Mouse (Mus musculus): Measurements from ENCODE around the gene Srrm4. TPM values are rescaled to one million over a fixed set of nuclear protein-coding genes. Genes with fewer than 3 reads are reported as not detected.

Gene Srrm4
- polyA plus RNA-seq, 1 experiment from 2014 or later = 0.88 TPM

DNA sequence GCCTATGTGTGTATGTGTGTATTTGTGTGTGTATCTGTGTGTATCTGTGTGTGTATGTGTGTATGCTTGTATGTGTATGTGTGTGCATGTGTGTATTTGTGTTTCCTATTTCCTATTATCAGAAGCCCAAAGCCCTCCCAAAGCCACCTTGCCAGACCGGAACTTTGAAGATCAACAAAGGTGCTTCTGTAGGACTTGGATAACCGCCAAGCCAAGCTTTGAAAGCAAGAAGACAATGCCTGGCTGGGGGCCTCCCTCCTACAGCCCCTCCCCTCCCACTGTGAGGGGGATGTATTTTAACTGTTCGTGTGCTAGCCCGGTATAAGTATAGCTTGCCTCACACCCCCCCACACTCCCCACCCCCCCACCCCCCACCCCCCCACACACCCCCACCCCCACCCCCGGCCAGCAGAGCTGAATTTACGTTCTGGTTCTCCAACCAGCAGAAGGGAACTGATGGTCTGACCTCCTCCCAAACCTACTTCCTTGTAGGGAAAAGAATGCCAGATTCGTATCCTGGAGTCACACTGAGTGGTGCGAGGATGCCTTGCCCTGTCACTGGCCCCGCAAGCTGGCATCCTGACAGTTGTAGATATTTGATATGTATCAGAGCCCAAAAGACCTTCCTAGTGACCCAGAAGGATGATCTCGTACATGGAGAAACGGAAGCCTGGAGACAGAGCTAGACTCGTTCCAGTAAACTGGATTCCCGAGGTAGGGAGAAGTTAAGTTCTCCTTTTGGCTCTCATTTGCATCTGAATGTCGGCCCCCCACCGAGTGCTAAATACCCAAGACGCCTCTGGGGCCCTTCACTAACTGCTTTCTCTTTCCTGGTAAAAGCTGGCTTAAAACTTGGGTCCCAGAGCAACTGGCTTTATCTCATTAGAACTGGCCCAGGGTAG lies 181.7 kb downstream of the Srrm4 start:
- Histone ChIP-seq H3K4me2 (ENCODE audit: low read length) (peak overlapping the region; percentile 44), H3K4me3 (ENCODE audit: control insufficient read depth in 1 of 2, insufficient read depth in 1 of 2, low read depth in 1 of 2, low read length in 2 of 2) (no peak overlapping the region), H3K9ac (ENCODE audit: low read length) (peak overlapping the region; percentile 30), H3K36me3 (ENCODE audit: control insufficient read depth, insufficient read depth, low read length) (peaks cover 42% of the 10 kb centered on the region), H3K27me3 (ENCODE audit: control insufficient read depth, insufficient read depth, low read length) (no peaks in the 10 kb centered on the region), H3K27ac (replicated peaks in 1 of 2; ENCODE audit: control insufficient read depth in 1 of 2, insufficient read depth in 1 of 2, low read depth in 2 of 2, low read length in 2 of 2) (peak overlapping the region in 1 of 2 experiments; percentile 47; a peak in 1 of 4 replicates), H3K9me3 (ENCODE audit: control insufficient read depth, low read length) (no peaks in the 10 kb centered on the region), H3K4me1 (ENCODE audit: control insufficient read depth in 2 of 2, insufficient read depth in 2 of 2, low read length in 2 of 2) (peaks cover 24 to 55% of the 10 kb centered on the region in 2 experiments)
- ATAC-seq (ENCODE audit: insufficient number of reproducible peaks, insufficient read depth, low FRiP score, low read depth) = no peak
- 5% methylated on average over 16 of the region's 16 CpGs for WGBS

DNA sequence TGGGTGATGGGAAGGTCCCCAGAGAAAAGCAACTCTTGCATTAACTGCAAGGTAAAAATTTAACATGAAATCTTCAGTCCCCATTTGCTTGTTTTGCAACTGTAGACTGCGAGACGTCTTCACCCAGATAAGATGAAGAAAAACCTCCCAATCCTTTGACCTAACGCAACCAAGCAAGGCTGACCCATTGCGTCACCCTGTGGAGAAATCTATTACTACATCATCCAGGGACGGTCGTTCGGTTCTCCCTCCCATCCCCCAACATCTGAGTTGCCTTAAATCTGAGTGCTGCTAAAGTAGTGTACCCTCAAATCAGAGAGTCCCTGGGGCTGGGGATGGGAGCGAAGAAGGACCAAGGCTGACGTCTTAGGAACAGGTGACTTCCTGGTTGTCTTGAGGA lies 182.7 kb downstream of the Srrm4 start:
- ATAC-seq (ENCODE audit: insufficient number of reproducible peaks, insufficient read depth, low FRiP score, low read depth) = no peak

DNA sequence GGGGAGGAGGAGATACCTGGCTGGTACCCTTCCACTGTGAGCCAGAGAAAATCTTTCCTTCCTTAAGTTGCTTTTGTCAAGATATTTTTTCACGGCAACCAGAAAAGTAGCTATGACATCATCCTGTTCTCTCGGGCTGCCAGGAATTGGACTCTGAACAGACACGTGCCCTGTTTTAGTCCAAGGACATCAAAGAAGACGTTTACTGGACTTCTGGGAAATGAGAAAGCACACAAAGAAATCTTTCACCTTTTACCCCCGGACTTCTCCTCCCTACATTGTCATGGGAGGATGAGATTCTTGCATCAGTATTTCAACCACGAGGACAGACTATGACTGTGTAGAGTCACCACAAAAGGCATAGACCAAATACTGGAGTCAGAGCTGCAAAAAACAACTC lies 183.7 kb downstream of the Srrm4 start:
- peaks cover 26% of the 10 kb centered on the region for H3K36me3 ChIP-seq (ENCODE audit: control insufficient read depth, insufficient read depth, low read length)
- no peak for ATAC-seq (ENCODE audit: insufficient number of reproducible peaks, insufficient read depth, low FRiP score, low read depth)
- WGBS = 23% methylated on average over 6 of the region's 6 CpGs
- H3K9ac ChIP-seq (ENCODE audit: low read length) = peak overlapping the region; percentile 21; the same call in 1 of the 2 replicates
- no peaks in the 10 kb centered on the region for H3K9me3 ChIP-seq (ENCODE audit: control insufficient read depth, low read length)
- H3K27ac ChIP-seq (replicated peaks in 1 of 2; ENCODE audit: control insufficient read depth in 1 of 2, insufficient read depth in 1 of 2, low read depth in 2 of 2, low read length in 2 of 2) = peak overlapping the region; percentile 19 to 61; a peak in 2 of 4 replicates
- H3K4me1 ChIP-seq (ENCODE audit: control insufficient read depth in 2 of 2, insufficient read depth in 2 of 2, low read length in 2 of 2) = peaks cover 16 to 43% of the 10 kb centered on the region in 2 experiments
- no peak overlapping the region for H3K4me2 ChIP-seq (ENCODE audit: low read length)
- no peak overlapping the region for H3K4me3 ChIP-seq (ENCODE audit: control insufficient read depth in 1 of 2, insufficient read depth in 1 of 2, low read depth in 1 of 2, low read length in 2 of 2)
- no peaks in the 10 kb centered on the region for H3K27me3 ChIP-seq (ENCODE audit: control insufficient read depth, insufficient read depth, low read length)

More for the DNA sequence above, 182.7 kb downstream of the Srrm4 start:
- no peaks in the 10 kb centered on the region for H3K27me3 ChIP-seq (ENCODE audit: control insufficient read depth, insufficient read depth, low read length)
- H3K27ac ChIP-seq (replicated peaks in 1 of 2; ENCODE audit: control insufficient read depth in 1 of 2, insufficient read depth in 1 of 2, low read depth in 2 of 2, low read length in 2 of 2) = no peak overlapping the region
- no peak overlapping the region for H3K9ac ChIP-seq (ENCODE audit: low read length)
- peaks cover 21 to 53% of the 10 kb centered on the region in 2 experiments for H3K4me1 ChIP-seq (ENCODE audit: control insufficient read depth in 2 of 2, insufficient read depth in 2 of 2, low read length in 2 of 2)
- peaks cover 32% of the 10 kb centered on the region for H3K36me3 ChIP-seq (ENCODE audit: control insufficient read depth, insufficient read depth, low read length)
- H3K9me3 ChIP-seq (ENCODE audit: control insufficient read depth, low read length) = no peaks in the 10 kb centered on the region
- H3K4me2 ChIP-seq (ENCODE audit: low read length) = no peak overlapping the region
- 65% methylated on average over 9 of the region's 9 CpGs for WGBS
- no peak overlapping the region for H3K4me3 ChIP-seq (ENCODE audit: control insufficient read depth in 1 of 2, insufficient read depth in 1 of 2, low read depth in 1 of 2, low read length in 2 of 2)

DNA sequence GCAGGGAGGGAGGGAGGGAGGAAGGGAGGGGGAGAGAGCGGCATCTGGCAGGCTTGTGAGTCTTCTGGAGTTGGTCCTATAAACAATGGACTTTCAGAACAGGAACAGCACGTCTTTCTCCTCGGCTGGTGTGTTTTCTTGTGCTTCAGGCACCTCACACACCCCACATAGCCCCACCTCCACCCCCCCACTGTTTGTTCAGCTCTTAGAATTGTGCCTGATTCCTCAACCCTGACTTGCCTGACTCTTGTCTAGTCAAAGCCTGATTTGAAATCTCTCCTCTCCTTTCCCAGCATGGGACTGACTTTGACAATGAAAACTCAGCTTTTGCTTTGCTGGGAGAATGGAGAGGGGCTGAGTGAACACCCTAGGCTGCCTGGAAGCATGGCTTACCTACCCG lies 184.3 kb downstream of the Srrm4 start:
- H3K4me1 ChIP-seq (ENCODE audit: control insufficient read depth in 2 of 2, insufficient read depth in 2 of 2, low read length in 2 of 2) = peaks cover 16 to 40% of the 10 kb centered on the region in 2 experiments
- H3K9ac ChIP-seq (ENCODE audit: low read length) = peak overlapping the region; percentile 21; the same call in 1 of the 2 replicates
- WGBS = 43% methylated on average over 3 of the region's 4 CpGs
- H3K36me3 ChIP-seq (ENCODE audit: control insufficient read depth, insufficient read depth, low read length) = peaks cover 21% of the 10 kb centered on the region
- no peaks in the 10 kb centered on the region for H3K9me3 ChIP-seq (ENCODE audit: control insufficient read depth, low read length)
- no peak overlapping the region for H3K4me2 ChIP-seq (ENCODE audit: low read length)
- no peak; the same call in 1 of the 2 replicates for ATAC-seq (ENCODE audit: insufficient number of reproducible peaks, insufficient read depth, low FRiP score, low read depth)
- no peak overlapping the region for H3K4me3 ChIP-seq (ENCODE audit: control insufficient read depth in 1 of 2, insufficient read depth in 1 of 2, low read depth in 1 of 2, low read length in 2 of 2)
- H3K27ac ChIP-seq (replicated peaks in 1 of 2; ENCODE audit: control insufficient read depth in 1 of 2, insufficient read depth in 1 of 2, low read depth in 2 of 2, low read length in 2 of 2) = peak overlapping the region in 1 of 2 experiments; percentile 61; a peak in 2 of 4 replicates
- H3K27me3 ChIP-seq (ENCODE audit: control insufficient read depth, insufficient read depth, low read length) = no peaks in the 10 kb centered on the region

DNA sequence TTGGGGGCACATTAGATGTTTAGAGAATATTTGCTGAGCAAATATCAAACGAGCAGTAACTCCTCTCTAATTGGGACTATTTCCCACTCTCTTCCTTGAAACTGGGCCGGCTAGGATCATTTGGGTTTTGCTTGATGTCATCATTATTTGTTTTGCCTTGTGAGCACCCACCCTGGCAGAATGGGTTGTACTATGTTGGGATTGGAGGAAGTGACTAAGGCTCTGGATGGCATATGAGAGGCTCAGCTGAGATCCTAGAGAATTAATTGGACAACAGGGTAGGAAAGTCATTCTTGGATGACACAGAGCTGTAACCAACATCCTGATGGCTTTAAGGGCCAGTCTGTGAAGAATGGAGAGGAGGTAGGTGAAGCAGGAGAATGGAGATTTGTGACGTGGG lies 185.1 kb downstream of the Srrm4 start:
- Histone ChIP-seq H3K4me1 (ENCODE audit: control insufficient read depth in 2 of 2, insufficient read depth in 2 of 2, low read length in 2 of 2) (peaks cover 16 to 39% of the 10 kb centered on the region in 2 experiments), H3K9ac (ENCODE audit: low read length) (no peak overlapping the region), H3K9me3 (ENCODE audit: control insufficient read depth, low read length) (no peaks in the 10 kb centered on the region), H3K4me2 (ENCODE audit: low read length) (no peak overlapping the region), H3K27me3 (ENCODE audit: control insufficient read depth, insufficient read depth, low read length) (no peaks in the 10 kb centered on the region), H3K27ac (replicated peaks in 1 of 2; ENCODE audit: control insufficient read depth in 1 of 2, insufficient read depth in 1 of 2, low read depth in 2 of 2, low read length in 2 of 2) (no peak overlapping the region), H3K4me3 (ENCODE audit: control insufficient read depth in 1 of 2, insufficient read depth in 1 of 2, low read depth in 1 of 2, low read length in 2 of 2) (no peak overlapping the region), H3K36me3 (ENCODE audit: control insufficient read depth, insufficient read depth, low read length) (peaks cover 20% of the 10 kb centered on the region)
- 78% methylated on average over 3 of the region's 3 CpGs for WGBS
- ATAC-seq (ENCODE audit: insufficient number of reproducible peaks, insufficient read depth, low FRiP score, low read depth) = no peak

DNA sequence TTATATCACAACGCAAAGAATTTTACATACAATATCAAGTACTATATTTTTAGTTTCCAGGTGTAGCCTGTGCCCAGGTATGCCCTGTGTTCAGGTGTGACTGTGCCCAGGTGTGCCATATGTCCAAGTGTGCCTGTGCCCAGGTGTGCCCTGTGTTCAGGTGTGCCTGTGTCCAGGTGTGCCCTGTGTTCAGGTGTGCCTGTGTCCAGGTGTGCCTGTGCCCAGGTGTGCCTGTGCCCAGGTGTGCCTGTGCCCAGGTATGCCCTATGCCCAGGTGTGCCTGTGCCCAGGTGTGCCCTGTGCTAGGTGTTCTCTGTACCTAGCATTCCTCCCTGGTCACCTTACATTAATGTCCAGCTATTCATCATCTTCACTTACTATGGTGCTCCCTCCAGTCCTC lies 185.7 kb downstream of the Srrm4 start:
- no peaks in the 10 kb centered on the region for H3K27me3 ChIP-seq (ENCODE audit: control insufficient read depth, insufficient read depth, low read length)
- H3K27ac ChIP-seq (replicated peaks in 1 of 2; ENCODE audit: control insufficient read depth in 1 of 2, insufficient read depth in 1 of 2, low read depth in 2 of 2, low read length in 2 of 2) = no peak overlapping the region
- H3K9ac ChIP-seq (ENCODE audit: low read length) = no peak overlapping the region
- H3K9me3 ChIP-seq (ENCODE audit: control insufficient read depth, low read length) = no peaks in the 10 kb centered on the region
- no peak overlapping the region for H3K4me2 ChIP-seq (ENCODE audit: low read length)
- ATAC-seq (ENCODE audit: insufficient number of reproducible peaks, insufficient read depth, low FRiP score, low read depth) = no peak
- no peak overlapping the region for H3K4me3 ChIP-seq (ENCODE audit: control insufficient read depth in 1 of 2, insufficient read depth in 1 of 2, low read depth in 1 of 2, low read length in 2 of 2)
- peaks cover 12 to 34% of the 10 kb centered on the region in 2 experiments for H3K4me1 ChIP-seq (ENCODE audit: control insufficient read depth in 2 of 2, insufficient read depth in 2 of 2, low read length in 2 of 2)
- H3K36me3 ChIP-seq (ENCODE audit: control insufficient read depth, insufficient read depth, low read length) = peaks cover 17% of the 10 kb centered on the region
- 81% methylated on average over 1 of the region's 1 CpGs for WGBS

DNA sequence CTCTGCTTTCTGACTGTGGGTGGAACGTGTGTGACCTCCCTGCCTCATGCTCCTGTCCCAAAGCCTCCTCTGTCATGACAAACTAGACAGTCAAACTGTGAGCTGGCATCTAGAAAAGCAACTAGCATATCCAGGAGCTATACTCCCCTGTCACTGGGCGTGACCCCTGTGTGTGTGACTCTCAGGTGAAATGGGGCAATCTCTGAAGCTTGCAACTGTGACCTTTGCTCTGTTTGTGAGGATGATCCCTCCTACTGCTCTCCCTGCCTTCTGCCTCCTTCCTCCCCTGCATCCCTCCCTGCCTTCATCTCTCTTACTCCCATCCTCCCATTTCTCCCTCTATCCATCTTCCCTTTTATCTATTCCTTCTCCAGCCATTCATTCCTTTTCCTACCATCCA lies 187.6 kb downstream of the Srrm4 start:
- WGBS = 93% methylated on average over 2 of the region's 2 CpGs
- no peak for ATAC-seq (ENCODE audit: insufficient number of reproducible peaks, insufficient read depth, low FRiP score, low read depth)
- no peaks in the 10 kb centered on the region for H3K27me3 ChIP-seq (ENCODE audit: control insufficient read depth, insufficient read depth, low read length)

More for the DNA sequence above, 187.6 kb downstream of the Srrm4 start:
- Histone ChIP-seq H3K4me1 (ENCODE audit: control insufficient read depth in 2 of 2, insufficient read depth in 2 of 2, low read length in 2 of 2) (peaks cover 2 to 18% of the 10 kb centered on the region in 2 experiments; a peak in 3 of 4 replicates), H3K36me3 (ENCODE audit: control insufficient read depth, insufficient read depth, low read length) (peaks cover 10% of the 10 kb centered on the region), H3K4me2 (ENCODE audit: low read length) (no peak overlapping the region), H3K9me3 (ENCODE audit: control insufficient read depth, low read length) (no peaks in the 10 kb centered on the region), H3K9ac (ENCODE audit: low read length) (no peak overlapping the region), H3K4me3 (ENCODE audit: control insufficient read depth in 1 of 2, insufficient read depth in 1 of 2, low read depth in 1 of 2, low read length in 2 of 2) (no peak overlapping the region), H3K27ac (replicated peaks in 1 of 2; ENCODE audit: control insufficient read depth in 1 of 2, insufficient read depth in 1 of 2, low read depth in 2 of 2, low read length in 2 of 2) (no peak overlapping the region)

All from heart, embryonic 14.5 days (tissue).